Mouse (Mus musculus) CH12.LX (cell line): ENCODE results near the gene Pdzd8. TPM values are rescaled to one million over a fixed set of nuclear protein-coding genes. Genes with fewer than 3 reads are reported as not detected.

Experiments used
- DNase-seq: peaks from one replicate; pipeline ENCODE4 v3.0.0-alpha.2; 2013; ENCODE audit errors: extremely low read depth
- H3K27ac ChIP-seq: 2 replicates; pipeline ENCODE4 v1.5.1; 2012; ENCODE audit warnings: low read depth, mild to moderate bottlenecking, control low read depth, moderate library complexity; ENCODE audit not compliant: insufficient read depth
- H3K27me3 ChIP-seq: replicated peaks from 2 replicates; pipeline ENCODE3; 2012; ENCODE audit warnings: inconsistent platforms
- H3K36me3 ChIP-seq, 2 experiments: replicated peaks in 1 of 2; 2 replicates each; pipeline versions ENCODE3 to v1.6.1; 2012; ENCODE audit warnings: inconsistent platforms in 1 of 2, low read length in 1 of 2, mild to moderate bottlenecking in 1 of 2, mixed read lengths in 1 of 2, moderate library complexity in 1 of 2; ENCODE audit not compliant: control insufficient read depth in 1 of 2, insufficient read depth in 1 of 2
- H3K4me1 ChIP-seq, 2 experiments: 2 replicates each; pipeline ENCODE4 v1.6.1; 2012; ENCODE audit warnings: inconsistent platforms in 1 of 2, moderate library complexity in 1 of 2; ENCODE audit not compliant: insufficient read depth in 2 of 2, control insufficient read depth in 1 of 2
- H3K4me2 ChIP-seq: 2 replicates; pipeline ENCODE4 v1.6.1; 2012; ENCODE audit warnings: low read depth, mild to moderate bottlenecking, control low read depth; ENCODE audit not compliant: poor library complexity, insufficient read depth, severe bottlenecking
- H3K4me3 ChIP-seq, 3 experiments: fragments of 150-350 bp in 1 of 3; sonication (generic) in 1 of 3; replicated peaks in 1 of 3; 2 replicates each; pipeline versions ENCODE3 to v1.5.1; 2011 to 2012; ENCODE audit warnings: low read depth in 2 of 3, low read length in 2 of 3, mild to moderate bottlenecking in 2 of 3, moderate library complexity in 2 of 3, control low read depth in 1 of 3, improper control_type of control experiment in 1 of 3, inconsistent platforms in 1 of 3, mixed read lengths in 1 of 3; ENCODE audit not compliant: poor library complexity in 1 of 3
- H3K79me2 ChIP-seq: replicated peaks from 2 replicates; pipeline ENCODE4 v1.6.1; 2012; ENCODE audit warnings: mild to moderate bottlenecking, moderate library complexity; ENCODE audit not compliant: control insufficient read depth, poor library complexity, insufficient read depth, severe bottlenecking; ENCODE audit errors: extremely low read depth
- H3K9ac ChIP-seq: 2 replicates; pipeline ENCODE4 v1.6.1; 2012; ENCODE audit warnings: low read depth, mild to moderate bottlenecking, control low read depth, moderate library complexity; ENCODE audit not compliant: insufficient read depth
- H3K9me3 ChIP-seq: replicated peaks from 2 replicates; pipeline ENCODE3; 2012; ENCODE audit warnings: low read length, inconsistent platforms, mixed read lengths
- CHD1 ChIP-seq: IDR thresholded peaks from 2 replicates; pipeline ENCODE4 v1.6.1; 2012; ENCODE audit warnings: low read depth, low read length, improper control_type of control experiment, inconsistent platforms
- CTCF ChIP-seq, 2 experiments: IDR thresholded peaks in 1 of 2; conservative IDR thresholded peaks in 1 of 2; 2 replicates each; pipeline ENCODE4 v1.5.1; 2011 to 2012; ENCODE audit warnings: low read depth in 2 of 2, low read length in 2 of 2, improper control_type of control experiment in 1 of 2, inconsistent platforms in 1 of 2, mild to moderate bottlenecking in 1 of 2, moderate library complexity in 1 of 2
- MAZ ChIP-seq: IDR thresholded peaks from 2 replicates; pipeline ENCODE4 v1.6.1; 2012; ENCODE audit warnings: low read depth, mild to moderate bottlenecking, inconsistent platforms, low read length, improper control_type of control experiment, moderate library complexity
- MXI1 ChIP-seq: IDR thresholded peaks from 2 replicates; pipeline ENCODE4 v1.6.1; 2011; ENCODE audit warnings: mild to moderate bottlenecking, low read depth, low read length, improper control_type of control experiment
- MYC ChIP-seq: IDR thresholded peaks from 2 replicates; pipeline ENCODE4 v1.6.1; 2011; ENCODE audit warnings: low read depth, mild to moderate bottlenecking, improper control_type of control experiment, low read length
- NELFE ChIP-seq: IDR thresholded peaks from 2 replicates; pipeline ENCODE4 v1.6.1; 2011; ENCODE audit warnings: low read depth, low read length, improper control_type of control experiment
- POLR2AphosphoS2 ChIP-seq: IDR thresholded peaks from 2 replicates; pipeline ENCODE4 v1.6.1; 2011; ENCODE audit warnings: low read depth, low read length, improper control_type of control experiment
- SMC3 ChIP-seq: IDR thresholded peaks from 2 replicates; pipeline ENCODE4 v1.6.1; 2011; ENCODE audit warnings: low read depth, low read length, improper control_type of control experiment
- TCF12 ChIP-seq: IDR thresholded peaks from 2 replicates; pipeline ENCODE4 v1.6.1; 2014; ENCODE audit warnings: low read depth, mild to moderate bottlenecking, inconsistent platforms, low read length, improper control_type of control experiment
- UBTF ChIP-seq: IDR thresholded peaks from 2 replicates; pipeline ENCODE4 v1.6.1; 2012; ENCODE audit warnings: low read depth, mild to moderate bottlenecking, inconsistent platforms, low read length, improper control_type of control experiment, moderate library complexity
- USF1 ChIP-seq: IDR thresholded peaks from 2 replicates; pipeline ENCODE4 v1.6.1; 2014; ENCODE audit warnings: low read depth, mild to moderate bottlenecking, inconsistent platforms, low read length, improper control_type of control experiment
- ZC3H11A ChIP-seq: IDR thresholded peaks from 2 replicates; pipeline ENCODE4 v1.6.1; 2012; ENCODE audit warnings: low read depth, mild to moderate bottlenecking, inconsistent platforms, low read length, improper control_type of control experiment
- ZMIZ1 ChIP-seq: IDR thresholded peaks from 2 replicates; pipeline ENCODE4 v1.6.1; 2012; ENCODE audit warnings: low read depth, mild to moderate bottlenecking, inconsistent platforms, low read length, improper control_type of control experiment
- ZNF384 ChIP-seq: IDR thresholded peaks from 2 replicates; pipeline ENCODE4 v1.6.1; 2012; ENCODE audit warnings: low read depth, low read length, improper control_type of control experiment, inconsistent platforms
- dilution Hi-C: fragments of 300-500 bp; cut with MboI; formaldehyde crosslinking; loops from 2 replicates; pipeline ENCODE4 v1.14.3; 2020; ENCODE audit warnings: low sequenced_read_pairs; ENCODE audit not compliant: extremely low pct_unique_long_range_greater_than_20kb, extremely low pct_ligation_motif_present
- in situ Hi-C: fragments of 300-500 bp; cut with MboI; formaldehyde crosslinking; loops from 3 replicates; pipeline ENCODE4 v1.14.3; 2019; ENCODE audit warnings: low sequenced_read_pairs, low pct_ligation_motif_present, low pct_unique_long_range_greater_than_20kb, mixed read lengths
- polyA plus RNA-seq: library from polyadenylated mRNA; unstranded; fragments of >175 nt; gene quantifications from 2 replicates; pipeline ENCODE4 v1.2.1, GENCODE M21; 2012; ENCODE audit warnings: low read depth; ENCODE audit not compliant: insufficient read length
- total RNA-seq, 2 experiments: library from RNA; depleted of rRNA; stranded (reverse); fragments of 300-350 nt in 1 of 2; fragments of >200 nt in 1 of 2; gene quantifications; 2 replicates each; pipeline ENCODE4 v1.2.3; 2012 to 2014

Gene Pdzd8
- total and polyA plus RNA-seq, 3 experiments, result 14.5 to 22.8 (median 20.2) TPM

DNA sequence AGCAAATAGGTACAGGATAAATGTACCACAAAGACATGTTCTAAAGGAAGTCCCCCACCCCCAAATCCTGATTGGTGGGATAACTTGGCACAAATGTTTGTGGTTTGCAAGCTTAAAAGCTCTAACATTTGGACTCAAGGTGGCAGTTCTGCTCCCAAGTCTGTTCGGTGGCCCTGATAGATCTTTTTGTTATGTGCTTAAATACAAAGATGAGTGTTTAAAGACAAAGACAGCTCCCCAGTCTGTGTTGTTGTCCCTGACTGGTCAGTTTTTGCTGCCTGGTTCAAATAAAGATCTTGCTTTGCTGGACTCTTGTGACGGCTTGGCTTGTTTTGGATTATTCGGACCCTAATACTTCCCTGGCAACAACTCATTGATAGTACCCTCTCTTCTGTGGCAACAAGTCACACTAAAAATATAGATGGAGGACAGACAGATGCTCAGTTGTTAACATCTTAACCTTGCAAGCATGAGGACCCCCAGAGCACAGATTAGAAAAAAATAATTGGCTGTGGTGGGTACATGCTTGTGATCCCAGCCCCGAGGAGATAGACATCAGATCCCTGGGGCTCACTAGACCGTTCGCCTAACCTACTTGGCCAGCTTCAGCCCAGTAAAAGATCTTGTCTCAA lies 3.9 kb upstream of the Pdzd8 start:
- in situ Hi-C loops, result no loop called here
- H3K4me2 ChIP-seq, result no peak overlapping the region
- dilution Hi-C loops, result no loop called here
- no peaks in the 10 kb centered on the region for H3K9me3 ChIP-seq
- no peaks in the 10 kb centered on the region for H3K27me3 ChIP-seq
- H3K27ac ChIP-seq, result no peak overlapping the region
- H3K4me3 ChIP-seq, result no peak overlapping the region
- no peak for TF ChIP-seq CTCF (conservative IDR thresholded peaks at IDR 0.05 in 1 of 2, IDR thresholded peaks at IDR 0.05 in 1 of 2; ENCODE audit: low read depth in 2 of 2, low read length in 2 of 2)
- TF ChIP-seq POLR2AphosphoS2, result no peak
- TF ChIP-seq NELFE, result no peak
- no peak for TF ChIP-seq CHD1
- no peak for TF ChIP-seq MYC
- no peak for TF ChIP-seq MXI1
- no peak for TF ChIP-seq SMC3
- TF ChIP-seq TCF12, result no peak
- TF ChIP-seq UBTF, result no peak
- DNase-seq, result no peak
- peaks cover 9% of the 10 kb centered on the region for H3K79me2 ChIP-seq
- H3K36me3 ChIP-seq, result no peaks in the 10 kb centered on the region
- no peak overlapping the region for H3K9ac ChIP-seq
- H3K4me1 ChIP-seq, result peaks cover 5 to 33% of the 10 kb centered on the region in 2 experiments; a peak in 3 of 4 replicates

DNA sequence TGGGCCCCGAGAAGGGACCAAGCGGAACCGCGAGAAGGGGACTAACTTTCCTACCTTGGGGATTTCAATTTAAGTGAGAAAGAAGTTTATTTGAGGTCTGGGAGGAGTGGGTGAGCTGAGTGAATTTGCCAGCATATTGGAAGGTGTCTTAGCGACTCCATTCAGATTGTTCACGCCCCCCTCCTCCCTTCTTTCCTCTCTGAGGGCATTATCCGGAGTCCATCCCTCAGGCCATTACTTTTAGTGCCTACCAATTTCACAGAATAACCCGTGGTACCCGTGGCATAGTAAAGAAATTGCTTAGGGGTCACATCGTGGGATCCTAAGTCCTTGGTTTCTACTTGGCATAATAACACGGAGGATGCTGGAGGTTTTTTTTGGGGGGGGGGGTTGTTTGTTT lies 745 bp upstream of the Pdzd8 start:
- H3K27me3 ChIP-seq, result no peaks in the 10 kb centered on the region
- H3K4me3 ChIP-seq, result peak overlapping the region; percentile 70 to 94 (median 93)
- peaks cover 5 to 23% of the 10 kb centered on the region in 2 experiments; a peak in 3 of 4 replicates for H3K4me1 ChIP-seq
- peaks cover 29% of the 10 kb centered on the region for H3K79me2 ChIP-seq
- in situ Hi-C loops, result no loop called here
- DNase-seq, result no peak
- no peak for TF ChIP-seq ZMIZ1
- TF ChIP-seq ZC3H11A, result no peak
- TF ChIP-seq ZNF384, result no peak
- no peak for TF ChIP-seq USF1
- TF ChIP-seq MAZ, result no peak
- no peak overlapping the region for H3K27ac ChIP-seq
- H3K9me3 ChIP-seq, result no peaks in the 10 kb centered on the region
- H3K36me3 ChIP-seq, result no peaks in the 10 kb centered on the region
- dilution Hi-C loops, result no loop called here
- H3K4me2 ChIP-seq, result peak overlapping the region; percentile 52; the same call in 1 of the 2 replicates
- peak overlapping the region; percentile 74 for H3K9ac ChIP-seq
